Mouse (Mus musculus) G1E (cell line): ENCODE results near the gene Olfr1326-ps1. TPM values are rescaled to one million over a fixed set of nuclear protein-coding genes. Genes with fewer than 3 reads are reported as not detected.

Experiments
- ATAC-seq: 2 replicates; pipeline ENCODE4 v1.8.0; 2016; ENCODE audit warnings: mild to moderate bottlenecking; ENCODE audit not compliant: insufficient number of reproducible peaks, poor library complexity, low FRiP score, severe bottlenecking; ENCODE audit errors: extremely low read depth
- DNase-seq: peaks from one replicate; pipeline ENCODE4 v3.0.0; 2012; ENCODE audit warnings: low spot score
- H3K27me3 ChIP-seq: 2 replicates; pipeline ENCODE4 v1.6.1; 2012; ENCODE audit warnings: mild to moderate bottlenecking, low read length, inconsistent platforms; ENCODE audit not compliant: insufficient read depth
- H3K36me3 ChIP-seq: replicated peaks from 2 replicates; pipeline ENCODE3; 2012; ENCODE audit warnings: mild to moderate bottlenecking, inconsistent platforms
- H3K4me1 ChIP-seq: 2 replicates; pipeline ENCODE4 v1.6.1; 2012; ENCODE audit warnings: low read depth, low read length, inconsistent platforms, mixed read lengths; ENCODE audit not compliant: insufficient read depth
- H3K4me3 ChIP-seq: 2 replicates; pipeline ENCODE4 v1.5.1; 2012; ENCODE audit warnings: low read depth, mild to moderate bottlenecking, inconsistent platforms, low read length, moderate library complexity, mixed read lengths
- H3K9me3 ChIP-seq: replicated peaks from 2 replicates; pipeline ENCODE4 v1.6.1; 2012; ENCODE audit warnings: inconsistent platforms
- CTCF ChIP-seq: IDR thresholded peaks from 2 replicates; pipeline ENCODE4 v1.5.1; 2012; ENCODE audit warnings: low read depth, low read length, inconsistent platforms, mixed read lengths
- GATA1 ChIP-seq: IDR thresholded peaks from 2 replicates; pipeline ENCODE4 v1.6.1; 2012; ENCODE audit warnings: borderline replicate concordance, low read length, inconsistent platforms, mixed read lengths
- GATA2 ChIP-seq: IDR thresholded peaks from 2 replicates; pipeline ENCODE4 v1.6.1; 2012; ENCODE audit warnings: low read depth, low read length, inconsistent platforms, borderline replicate concordance
- POLR2AphosphoS5 ChIP-seq: IDR thresholded peaks from 2 replicates; pipeline ENCODE4 v1.6.1; 2012; ENCODE audit warnings: low read depth, low read length, inconsistent platforms; ENCODE audit not compliant: insufficient replicate concordance
- TAL1 ChIP-seq: conservative IDR thresholded peaks from 2 replicates; pipeline ENCODE4 v1.6.1; 2012; ENCODE audit warnings: low read depth, low read length, inconsistent platforms, mixed read lengths
- polyA plus RNA-seq: library from polyadenylated mRNA; stranded (reverse); fragments of >175 nt; gene quantifications from 2 replicates; pipeline ENCODE4 v1.2.3, GENCODE M21; 2012
- total RNA-seq, 2 experiments: library from RNA; stranded (forward) in 1 of 2; stranded (reverse) in 1 of 2; fragments of 200-1000 nt in 1 of 2; fragments of >200 nt in 1 of 2; fragmentation: Nextera tagmentation in 1 of 2; gene quantifications; 2 replicates each; pipeline ENCODE4 v1.2.3; 2014 to 2017

Olfr1326-ps1 gene
- total RNA-seq (2014; fragmentation: Nextera tagmentation) (not detected in 2 replicates), total RNA-seq (2017) (0.05 and 0.06 TPM in 2 replicates), polyA plus RNA-seq (not detected in 2 replicates)

DNA sequence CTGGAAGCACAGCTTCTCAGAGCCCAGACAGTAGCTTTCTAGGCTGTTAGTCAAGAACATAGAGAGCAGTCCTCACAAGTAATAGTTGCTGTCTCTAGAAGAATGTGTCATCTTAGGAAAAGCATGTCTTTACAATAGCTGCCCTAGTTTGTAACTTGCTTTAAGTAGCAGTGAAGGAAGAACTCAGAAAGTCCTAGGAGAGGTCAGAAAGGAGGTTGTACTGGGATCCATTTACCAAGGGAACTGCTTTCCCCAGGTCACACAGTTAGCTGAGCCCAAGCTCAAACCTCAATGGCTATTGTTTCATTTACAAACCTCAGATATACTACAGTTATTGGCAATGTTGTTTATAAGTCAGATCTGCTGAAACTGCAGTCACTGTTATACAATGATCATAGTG is at the start of gene Olfr1326-ps1:
Olfr1326-ps1 (minus strand) TSS at position 101 of the 400 bp plus-strand sequence.
- no peaks in the 10 kb centered on the region for H3K4me1 ChIP-seq
- H3K9me3 ChIP-seq: no peaks in the 10 kb centered on the region
- H3K36me3 ChIP-seq: no peaks in the 10 kb centered on the region
- TF ChIP-seq GATA2: no peak
- TF ChIP-seq GATA1: no peak
- no peak for TF ChIP-seq TAL1
- TF ChIP-seq CTCF: no peak
- no peak for TF ChIP-seq POLR2AphosphoS5
- H3K4me3 ChIP-seq: no peak within 1 kb of the TSS
- no peak for ATAC-seq
- no peak for DNase-seq
- no peaks in the 10 kb centered on the region for H3K27me3 ChIP-seq

GRCm38 (mm10) chrX:74592379-74592778 is 17.7 kb upstream of the Olfr1326-ps1 start, which contains the start of gene Olfr1325:
TSS of gene Olfr1325 (plus strand) at chrX:74592679.
- Histone ChIP-seq H3K4me1 (no peaks in the 10 kb centered on the region), H3K36me3 (no peaks in the 10 kb centered on the region), H3K27me3 (no peaks in the 10 kb centered on the region), H3K9me3 (no peaks in the 10 kb centered on the region), H3K4me3 (no peak within 1 kb of the TSS)
- TF ChIP-seq POLR2AphosphoS5 (no peak), GATA1 (no peak), CTCF (no peak), TAL1 (no peak), GATA2 (no peak)
- ATAC-seq: no peak
- DNase-seq: no peak

Other genes starting within 250 kb of the Olfr1326-ps1 start
- gene Plxna3, start 245.8 kb downstream of the Olfr1326-ps1 start, total RNA-seq (2014; fragmentation: Nextera tagmentation): 20.5 and 24.0 TPM in 2 replicates
- 3.0 and 4.6 TPM in 2 replicates for gene Plxna3, start 245.8 kb downstream of the Olfr1326-ps1 start, total RNA-seq (2017)
- gene Plxna3, start 245.8 kb downstream of the Olfr1326-ps1 start, polyA plus RNA-seq: 18.8 and 19.4 TPM in 2 replicates
- 36.5 and 47.9 TPM in 2 replicates for gene Lage3, start 221.3 kb downstream of the Olfr1326-ps1 start, total RNA-seq (2014; fragmentation: Nextera tagmentation)
- gene Lage3, start 221.3 kb downstream of the Olfr1326-ps1 start, total RNA-seq (2017): 32.5 and 36.9 TPM in 2 replicates
- gene Lage3, start 221.3 kb downstream of the Olfr1326-ps1 start, polyA plus RNA-seq: 5.0 and 5.2 TPM in 2 replicates
- 29.0 and 31.2 TPM in 2 replicates for gene Ubl4a, start 201.7 kb downstream of the Olfr1326-ps1 start, total RNA-seq (2014; fragmentation: Nextera tagmentation)
- 15.6 and 20.6 TPM in 2 replicates for gene Ubl4a, start 201.7 kb downstream of the Olfr1326-ps1 start, total RNA-seq (2017)
- 16.6 and 26.4 TPM in 2 replicates for gene Ubl4a, start 201.7 kb downstream of the Olfr1326-ps1 start, polyA plus RNA-seq
- 8.5 and 11.0 TPM in 2 replicates for gene Slc10a3, start 201.5 kb downstream of the Olfr1326-ps1 start, total RNA-seq (2014; fragmentation: Nextera tagmentation)
- gene Slc10a3, start 201.5 kb downstream of the Olfr1326-ps1 start, total RNA-seq (2017): 5.2 and 8.7 TPM in 2 replicates
- gene Slc10a3, start 201.5 kb downstream of the Olfr1326-ps1 start, polyA plus RNA-seq: 1.1 and 1.2 TPM in 2 replicates
- 15.7 and 22.3 TPM in 2 replicates for gene Fam3a, start 181.6 kb downstream of the Olfr1326-ps1 start, total RNA-seq (2014; fragmentation: Nextera tagmentation)
- gene Fam3a, start 181.6 kb downstream of the Olfr1326-ps1 start, total RNA-seq (2017): 12.5 and 19.1 TPM in 2 replicates
- gene Fam3a, start 181.6 kb downstream of the Olfr1326-ps1 start, polyA plus RNA-seq: 3.6 and 7.2 TPM in 2 replicates
- gene Ikbkg, start 181.6 kb downstream of the Olfr1326-ps1 start, total RNA-seq (2014; fragmentation: Nextera tagmentation): 21.2 and 29.1 TPM in 2 replicates
- 42.3 and 50.9 TPM in 2 replicates for gene Ikbkg, start 181.6 kb downstream of the Olfr1326-ps1 start, total RNA-seq (2017)
- gene Ikbkg, start 181.6 kb downstream of the Olfr1326-ps1 start, polyA plus RNA-seq: 19.5 and 23.7 TPM in 2 replicates
- gene G6pdx, start 145.7 kb downstream of the Olfr1326-ps1 start, total RNA-seq (2014; fragmentation: Nextera tagmentation): 61.5 and 65.0 TPM in 2 replicates
- gene G6pdx, start 145.7 kb downstream of the Olfr1326-ps1 start, total RNA-seq (2017): 40.2 and 40.7 TPM in 2 replicates
- gene G6pdx, start 145.7 kb downstream of the Olfr1326-ps1 start, polyA plus RNA-seq: 6.8 and 13.7 TPM in 2 replicates
- gene Gm6880, start 93.5 kb downstream of the Olfr1326-ps1 start, total RNA-seq (2014; fragmentation: Nextera tagmentation): not detected in 2 replicates
- not detected in 2 replicates for gene Gm6880, start 93.5 kb downstream of the Olfr1326-ps1 start, total RNA-seq (2017)
- not detected in 2 replicates for gene Gm6880, start 93.5 kb downstream of the Olfr1326-ps1 start, polyA plus RNA-seq
- not detected in 2 replicates for gene Olfr1325, start 17.8 kb upstream of the Olfr1326-ps1 start, total RNA-seq (2014; fragmentation: Nextera tagmentation)
- gene Olfr1325, start 17.8 kb upstream of the Olfr1326-ps1 start, total RNA-seq (2017): 0.05 and 0.06 TPM in 2 replicates
- gene Olfr1325, start 17.8 kb upstream of the Olfr1326-ps1 start, polyA plus RNA-seq: not detected in 2 replicates
- not detected in 2 replicates for gene Gm5640, start 70.7 kb upstream of the Olfr1326-ps1 start, total RNA-seq (2014; fragmentation: Nextera tagmentation)
- gene Gm5640, start 70.7 kb upstream of the Olfr1326-ps1 start, total RNA-seq (2017): 0.05 TPM in 1 of 2 replicates, not detected in the other
- gene Gm5640, start 70.7 kb upstream of the Olfr1326-ps1 start, polyA plus RNA-seq: not detected in 2 replicates
- gene Gm6890, start 166.0 kb upstream of the Olfr1326-ps1 start, total RNA-seq (2014; fragmentation: Nextera tagmentation): not detected in 2 replicates
- gene Gm6890, start 166.0 kb upstream of the Olfr1326-ps1 start, total RNA-seq (2017): not detected in 2 replicates
- gene Gm6890, start 166.0 kb upstream of the Olfr1326-ps1 start, polyA plus RNA-seq: not detected in 2 replicates